Mouse (Mus musculus) gastrocnemius, adult 8-10 months (tissue): ENCODE measurements at regions not wholly inside any gene's neighbourhood (a gene's known extent, or its start where the extent isn't known, plus 50 kb on each side); places are given as distances from the start of the nearest gene placed in this dataset.

ENCODE experiments used
- DNase-seq, 2 experiments: peaks; one replicate each; pipeline ENCODE4 v3.0.0; 2022; ENCODE audit warnings: low spot score in 2 of 2

GRCm38 (mm10) chr8:78148006-78148405 is 65.1 kb upstream of the Ttc29 start:
- DNase-seq, result no peak

- no peak for DNase-seq
These were observed 58.2 kb upstream of the Ttc29 start for GRCm38 (mm10) chr8:78154873-78155272.

- DNase-seq, result no peak
These were observed 51.1 kb upstream of the Ttc29 start for GRCm38 (mm10) chr8:78162046-78162445.

- DNase-seq, result no peak
These were observed 50.2 kb upstream of the Ttc29 start for GRCm38 (mm10) chr8:78162763-78163508.
